8 mouse cellular contexts compared by ENCODE assay signal in the genomic region with DNA sequence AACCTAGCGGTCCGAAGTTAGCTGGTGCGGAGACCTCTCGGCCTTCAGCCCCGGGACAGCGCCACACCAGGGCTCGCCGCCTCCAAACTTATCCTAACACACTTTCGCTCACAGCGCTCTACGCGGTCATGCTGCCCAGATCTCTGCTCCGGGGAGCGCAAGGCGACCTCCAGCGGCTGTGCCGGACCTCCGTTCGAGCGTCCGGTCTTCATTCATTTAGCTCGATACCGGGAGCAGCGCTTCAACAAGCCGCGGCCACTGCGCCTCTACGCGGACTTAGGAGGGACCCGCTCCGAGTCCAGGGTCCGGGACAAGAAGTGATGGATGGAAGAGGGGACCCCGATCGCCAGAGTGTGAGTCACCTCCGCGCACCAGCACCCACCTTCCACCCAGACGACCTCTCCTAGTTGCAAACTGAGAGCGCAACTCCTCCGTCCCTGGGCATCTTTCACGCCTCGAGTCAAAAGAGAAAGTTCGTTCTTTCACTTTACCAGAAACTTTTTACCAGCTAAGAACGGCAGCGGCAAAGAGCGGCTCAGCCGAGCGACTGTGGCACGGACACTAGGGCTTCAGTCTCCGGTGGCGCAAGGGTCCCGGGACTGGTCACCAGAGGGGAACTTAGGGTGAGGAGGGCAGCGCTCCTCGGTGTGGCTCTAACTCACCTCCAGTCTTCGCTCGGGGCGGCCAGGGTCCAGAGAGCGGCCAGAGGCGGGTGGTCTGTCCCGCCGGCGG. TPM values are rescaled to one million over a fixed set of nuclear protein-coding genes. Genes with fewer than 3 reads are reported as not detected.
DNase-seq lines count a peak whose midpoint lies in the region; ATAC-seq lines count a peak whose summit lies in the region.

No protein-coding gene starts in this region.

- H3K9me3 ChIP-seq in intestine, embryonic 14.5 days (ENCODE audit: control insufficient read depth, low read length): no peaks in the 10 kb centered on the region
- H3K9me3 ChIP-seq in liver, embryonic 12.5 days (replicated peaks): no peaks in the 10 kb centered on the region

- H3K4me1 ChIP-seq in intestine, embryonic 14.5 days (replicated peaks; ENCODE audit: control insufficient read depth, insufficient read depth, low read length): peaks cover 45% of the 10 kb centered on the region
- H3K4me1 ChIP-seq in liver, embryonic 12.5 days: peaks cover 50% of the 10 kb centered on the region

- H3K27me3 ChIP-seq in intestine, embryonic 14.5 days (replicated peaks; ENCODE audit: control insufficient read depth, insufficient read depth, low read length): peaks cover 46% of the 10 kb centered on the region
- peaks cover 100% of the 10 kb centered on the region for H3K27me3 ChIP-seq in liver, embryonic 12.5 days (replicated peaks)

- no peak for ATAC-seq in intestine, embryonic 14.5 days (replicated peaks; ENCODE audit: low FRiP score, low TSS enrichment, low read depth)
- ATAC-seq in liver, embryonic 12.5 days: 0 out of 2 replicates have a peak, but pooled peaks have one; percentile 16
- ATAC-seq in monocyte, adult 5-6 weeks (replicated peaks; ENCODE audit: insufficient number of reproducible peaks, low FRiP score, low TSS enrichment, poor library complexity, severe bottlenecking): peak; percentile 18

- peak overlapping the region; percentile 95 for H3K4me2 ChIP-seq in intestine, embryonic 14.5 days (ENCODE audit: low read length)
- peak overlapping the region; percentile 81 for H3K4me2 ChIP-seq in liver, embryonic 12.5 days

- WGBS in intestine, embryonic 14.5 days: under 1% methylated on average over 61 of the region's 61 CpGs
- WGBS in liver, embryonic 12.5 days (ENCODE audit: insufficient replicate concordance): under 1% methylated on average over 61 of the region's 61 CpGs

- H3K9ac ChIP-seq in intestine, embryonic 14.5 days (ENCODE audit: low read length): peak overlapping the region; percentile 66
- peak overlapping the region; percentile 48 for H3K9ac ChIP-seq in liver, embryonic 12.5 days

- no peaks in the 10 kb centered on the region for H3K36me3 ChIP-seq in intestine, embryonic 14.5 days (ENCODE audit: control insufficient read depth, insufficient read depth, low read length)
- H3K36me3 ChIP-seq in liver, embryonic 12.5 days: no peaks in the 10 kb centered on the region

- H3K27ac ChIP-seq in intestine, embryonic 14.5 days (ENCODE audit: low read depth): peak overlapping the region; percentile 83
- 0 out of 2 replicates have a peak overlapping the region, but pooled peaks have one; percentile 37 for H3K27ac ChIP-seq in liver, embryonic 12.5 days

- peak; percentile 30 for DNase-seq in layer of hippocampus, adult 11-12 months (ENCODE audit: low spot score)
- no peak for DNase-seq in layer of hippocampus, adult 9-11 months
- peak; percentile 46 to 51 for DNase-seq in cerebellum, postnatal 36 days
- DNase-seq in gastrocnemius, postnatal 4 days (ENCODE audit: low spot score in 2 of 2): peak; percentile 57 to 73
- no peak for DNase-seq in intestine, embryonic 14.5 days (ENCODE audit: low spot score)
- DNase-seq in testis, postnatal 10 days (ENCODE audit: low spot score): peak; percentile 70

- H3K4me3 ChIP-seq in intestine, embryonic 14.5 days (ENCODE audit: low read depth, low read length): peak overlapping the region; percentile 60
- peak overlapping the region; percentile 53 for H3K4me3 ChIP-seq in liver, embryonic 12.5 days

RNA-seq across cellular contexts. Expression of a gene that starts 18.0 kb away (rescaled TPM):
- not detected for total RNA-seq in gastrocnemius, postnatal 4 days (2021)
- not detected in 2 replicates for polyA plus RNA-seq in intestine, embryonic 14.5 days (2014; fragmentation: Nextera tagmentation; extraction: Ambion mirVana)
- not detected in 2 replicates for polyA plus RNA-seq in liver, embryonic 12.5 days (2016; fragmentation: Nextera tagmentation; extraction: Ambion mirVana)
- total RNA-seq in monocyte, adult 5-6 weeks (2017): 0.21 to 3.1 TPM (median 1.3 TPM) in 3 replicates

RNA-seq across cellular contexts. Expression of a gene that starts 35.2 kb away (rescaled TPM):
- total RNA-seq in gastrocnemius, postnatal 4 days (2021): 10 to 100 TPM in 1 of 2 experiments, 1 to 10 TPM in 1; 9.7 to 13.9 TPM
- 4.4 and 4.9 TPM in 2 replicates for polyA plus RNA-seq in intestine, embryonic 14.5 days (2014; fragmentation: Nextera tagmentation; extraction: Ambion mirVana)
- polyA plus RNA-seq in liver, embryonic 12.5 days (2016; fragmentation: Nextera tagmentation; extraction: Ambion mirVana): 2.3 and 2.4 TPM in 2 replicates
- total RNA-seq in monocyte, adult 5-6 weeks (2017): 225 to 427 TPM (median 242 TPM) in 3 replicates

Comparison
In these comparisons a context has a peak if more than half of its experiments do, and no peak if none do; other contexts are left out.
1. DNase-seq: peak in layer of hippocampus, adult 11-12 months (single experiment), cerebellum, postnatal 36 days (2 of 2), gastrocnemius, postnatal 4 days (2 of 2) and testis, postnatal 10 days (single experiment); none in layer of hippocampus, adult 9-11 months (single experiment) and intestine, embryonic 14.5 days (single experiment).
2. RNA of a gene that starts 35.2 kb away (total RNA-seq): 225 to 427 TPM in monocyte, adult 5-6 weeks; 9.7 to 13.9 TPM in gastrocnemius, postnatal 4 days; every median in the first group is over 10 times any median in the second.